10 mouse cellular contexts compared by ENCODE assay signal in genomic region chr9:60237667-60238066, GRCm38 (mm10).
DNase-seq lines count a peak whose midpoint lies in the region; ATAC-seq and TF ChIP-seq lines count a peak whose summit lies in the region.
"Had no signal": no experiment of that assay in that cellular context is flagged by ENCODE, and none has a peak within 500 bp of the region (broad histone marks: within the 10 kb centered on the region; RNA-seq: fewer than 3 reads in every experiment).

No protein-coding gene starts in this region.

- no peak overlapping the region for H3K9ac ChIP-seq in intestine, postnatal 0 days (ENCODE audit: low read depth, low read length)
- no peak overlapping the region for H3K9ac ChIP-seq in intestine, embryonic 15.5 days
- H3K9ac ChIP-seq: midbrain, embryonic 12.5 days had no signal

- no peaks in the 10 kb centered on the region for H3K9me3 ChIP-seq in intestine, postnatal 0 days (ENCODE audit: control insufficient read depth)
- no peaks in the 10 kb centered on the region for H3K9me3 ChIP-seq in intestine, embryonic 15.5 days
- H3K9me3 ChIP-seq: midbrain, embryonic 12.5 days had no signal

- no peak overlapping the region for H3K4me2 ChIP-seq in intestine, postnatal 0 days (replicated peaks; ENCODE audit: low read depth)
- H3K4me2 ChIP-seq in intestine, embryonic 15.5 days (replicated peaks) = no peak overlapping the region
- H3K4me2 ChIP-seq: midbrain, embryonic 12.5 days had no signal

- TF ChIP-seq CTCF in intestine, postnatal 0 days (IDR thresholded peaks at IDR 0.05; ENCODE audit: low read depth) = peak; percentile 92

- DNase-seq in ES-CJ7 (ENCODE audit: low read depth, low spot score) = peak; percentile 32
- peak; percentile 53 for DNase-seq in adrenal gland, postnatal 25 days
- peak; percentile 48 to 64 for DNase-seq in left cerebral cortex, postnatal 25 days (ENCODE audit: low spot score in 2 of 2)
- peak; percentile 54 to 80 for DNase-seq in right cerebral cortex, postnatal 10 days (ENCODE audit: low spot score in 2 of 2)
- DNase-seq in ovary, postnatal 14 days (ENCODE audit: low spot score) = no peak

- 38% methylated on average over 4 of the region's 4 CpGs for WGBS in intestine, postnatal 0 days
- WGBS in intestine, embryonic 15.5 days = 37% methylated on average over 4 of the region's 4 CpGs

- H3K36me3 ChIP-seq in intestine, postnatal 0 days (ENCODE audit: control insufficient read depth, insufficient read depth) = peaks cover 5% of the 10 kb centered on the region; the same call in 1 of the 2 replicates
- H3K36me3 ChIP-seq in intestine, embryonic 15.5 days = no peaks in the 10 kb centered on the region
- H3K36me3 ChIP-seq: midbrain, embryonic 12.5 days had no signal

- no peaks in the 10 kb centered on the region for H3K27me3 ChIP-seq in intestine, postnatal 0 days (replicated peaks; ENCODE audit: control insufficient read depth, insufficient read depth, low read length)
- H3K27me3 ChIP-seq in intestine, embryonic 15.5 days (replicated peaks) = no peaks in the 10 kb centered on the region
- H3K27me3 ChIP-seq: midbrain, embryonic 12.5 days had no signal

- H3K4me1 ChIP-seq in intestine, postnatal 0 days (replicated peaks; ENCODE audit: control insufficient read depth, insufficient read depth, low read length) = 0 out of 2 replicates have a peak, but pooled peaks cover 15% of the 10 kb centered on the region
- no peaks in the 10 kb centered on the region; the same call in 1 of the 2 replicates for H3K4me1 ChIP-seq in intestine, embryonic 15.5 days (replicated peaks)

- H3K27ac ChIP-seq in intestine, postnatal 0 days (ENCODE audit: low read depth, low read length) = no peak overlapping the region
- H3K27ac ChIP-seq in intestine, embryonic 15.5 days = no peak overlapping the region
- H3K27ac ChIP-seq: midbrain, embryonic 12.5 days had no signal

- intact Hi-C loops in left cerebral cortex, postnatal 25 days (cut with DNase I) = loop anchor here (1.0 kb wide), 1 partner anchor 278 kb away; no protein-coding TSS in a partner anchor

- no peak for ATAC-seq in intestine, postnatal 0 days
- no peak for ATAC-seq in intestine, embryonic 15.5 days
- peak; percentile 66 to 76; a peak in 3 of 4 replicates for ATAC-seq in hematopoietic stem cell, adult 5-6 weeks (replicated peaks in 1 of 2; ENCODE audit: insufficient read depth in 1 of 2, low FRiP score in 2 of 2, low TSS enrichment in 1 of 2, low read depth in 1 of 2, poor library complexity in 2 of 2, severe bottlenecking in 2 of 2)

- H3K4me3 ChIP-seq in intestine, postnatal 0 days (ENCODE audit: low read depth, low read length) = no peak overlapping the region
- no peak overlapping the region for H3K4me3 ChIP-seq in intestine, embryonic 15.5 days (replicated peaks)
- H3K4me3 ChIP-seq: erythroblast, embryonic 14.5 days; midbrain, embryonic 12.5 days had no signal

Comparison
In these comparisons a context has a peak if more than half of its experiments do, and no peak if none do; other contexts are left out.
1. ATAC-seq: peak in hematopoietic stem cell, adult 5-6 weeks (2 of 2); none in intestine, postnatal 0 days (single experiment) and intestine, embryonic 15.5 days (single experiment).